ENCODE assay signal across 7 mouse cellular contexts in genomic region chr17:31072872-31073271, GRCm38 (mm10). TPM values are rescaled to one million over a fixed set of nuclear protein-coding genes. Genes with fewer than 3 reads are reported as not detected.
A peak's percentile ranks its signal among the peaks of the same experiment; 100 is the strongest.
DNase-seq lines count a peak whose midpoint lies in the region; ATAC-seq and TF ChIP-seq lines count a peak whose summit lies in the region.

No protein-coding gene starts in this region.

- no peaks in the 10 kb centered on the region for H3K36me3 ChIP-seq in lung, embryonic 15.5 days
- H3K36me3 ChIP-seq in forebrain, embryonic 14.5 days (ENCODE audit: control insufficient read depth, insufficient read depth, low read length) = no peaks in the 10 kb centered on the region
- no peaks in the 10 kb centered on the region for H3K36me3 ChIP-seq in limb, embryonic 10.5 days

- H3K4me1 ChIP-seq in lung, embryonic 15.5 days = peaks cover 53% of the 10 kb centered on the region
- H3K4me1 ChIP-seq in forebrain, embryonic 14.5 days (ENCODE audit: control insufficient read depth, insufficient read depth, low read length) = peaks cover 43% of the 10 kb centered on the region
- peaks cover 84% of the 10 kb centered on the region for H3K4me1 ChIP-seq in limb, embryonic 10.5 days
- H3K4me1 ChIP-seq in olfactory bulb, adult 2 months (ENCODE audit: control insufficient read depth, insufficient read depth, low read length) = peaks cover 51% of the 10 kb centered on the region

- no peaks in the 10 kb centered on the region for H3K27me3 ChIP-seq in lung, embryonic 15.5 days
- no peaks in the 10 kb centered on the region for H3K27me3 ChIP-seq in forebrain, embryonic 14.5 days (replicated peaks; ENCODE audit: control insufficient read depth, insufficient read depth, low read length)
- H3K27me3 ChIP-seq in limb, embryonic 10.5 days (ENCODE audit: low read depth, poor library complexity, severe bottlenecking) = no peaks in the 10 kb centered on the region

- TF ChIP-seq POLR2A in olfactory bulb, adult 2 months (IDR thresholded peaks at IDR 0.05; ENCODE audit: insufficient read depth, low read depth, low read length) = no peak

- no peaks in the 10 kb centered on the region for H3K9me3 ChIP-seq in lung, embryonic 15.5 days
- no peaks in the 10 kb centered on the region for H3K9me3 ChIP-seq in forebrain, embryonic 14.5 days (replicated peaks; ENCODE audit: control insufficient read depth, low read length)
- no peaks in the 10 kb centered on the region for H3K9me3 ChIP-seq in limb, embryonic 10.5 days (replicated peaks)

- TF ChIP-seq CTCF in olfactory bulb, adult 2 months (IDR thresholded peaks at IDR 0.05; ENCODE audit: insufficient read depth, low read depth, low read length) = no peak

- no peak for ATAC-seq in lung, embryonic 15.5 days (ENCODE audit: borderline replicate concordance, extremely low read depth, low FRiP score, low TSS enrichment)
- ATAC-seq in forebrain, embryonic 14.5 days = no peak; the same call in 1 of the 2 replicates

- no peak overlapping the region for H3K4me3 ChIP-seq in lung, embryonic 15.5 days
- peak overlapping the region; percentile 26 for H3K4me3 ChIP-seq in forebrain, embryonic 14.5 days (ENCODE audit: low read depth, low read length)
- peak overlapping the region; percentile 36 for H3K4me3 ChIP-seq in limb, embryonic 10.5 days
- peak overlapping the region; percentile 11 for H3K4me3 ChIP-seq in olfactory bulb, adult 2 months (ENCODE audit: insufficient read depth, low read depth, low read length)

- H3K27ac ChIP-seq in lung, embryonic 15.5 days = 0 out of 2 replicates have a peak overlapping the region, but pooled peaks have one; percentile 20
- peak overlapping the region; percentile 75 for H3K27ac ChIP-seq in forebrain, embryonic 14.5 days (ENCODE audit: low read depth, low read length)
- H3K27ac ChIP-seq in limb, embryonic 10.5 days = peak overlapping the region; percentile 68
- H3K27ac ChIP-seq in olfactory bulb, adult 2 months (ENCODE audit: insufficient read depth, low read depth, low read length) = peak overlapping the region; percentile 85

- no peak overlapping the region for H3K9ac ChIP-seq in lung, embryonic 15.5 days
- H3K9ac ChIP-seq in forebrain, embryonic 14.5 days (ENCODE audit: low read length) = 0 out of 2 replicates have a peak overlapping the region, but pooled peaks have one; percentile 13

- no peak for DNase-seq in lung, postnatal 14 days
- DNase-seq in forebrain, embryonic 14.5 days (ENCODE audit: low spot score) = no peak
- DNase-seq in limb, embryonic 10.5 days (ENCODE audit: low spot score) = no peak
- DNase-seq in cerebellum, adult 11-12 months = no peak
- no peak for DNase-seq in cerebellum, adult 8-10 months

- WGBS in lung, embryonic 15.5 days = 77% methylated on average over 4 of the region's 4 CpGs
- WGBS in forebrain, embryonic 14.5 days = 45% methylated on average over 4 of the region's 4 CpGs
- WGBS in limb, embryonic 10.5 days = 72% methylated on average over 4 of the region's 4 CpGs
- WGBS in olfactory bulb, adult 2 months = 50% methylated on average over 4 of the region's 4 CpGs

- H3K4me2 ChIP-seq in lung, embryonic 15.5 days = peak overlapping the region; percentile 51
- H3K4me2 ChIP-seq in forebrain, embryonic 14.5 days (ENCODE audit: low read length) = peak overlapping the region; percentile 55

RNA-seq across cellular contexts. Expression of gene Abcg1, which starts 15.4 kb away (rescaled TPM):
- 10.9 and 12.2 TPM in 2 replicates for polyA plus RNA-seq in lung, embryonic 15.5 days (2015; fragmentation: Nextera tagmentation; extraction: Ambion mirVana)
- 16.8 and 19.7 TPM in 2 replicates for polyA plus RNA-seq in forebrain, embryonic 14.5 days (2014; fragmentation: Nextera tagmentation; extraction: Ambion mirVana)
- polyA plus RNA-seq in limb, embryonic 10.5 days (2016; fragmentation: Nextera tagmentation; extraction: Ambion mirVana) = 4.1 and 5.0 TPM in 2 replicates
- polyA plus RNA-seq in olfactory bulb, adult 2 months (2012; ENCODE audit: insufficient read depth, insufficient read length, low replicate concordance, missing spikeins) = not detected in 2 replicates

RNA-seq across cellular contexts. Expression of gene Tff3, which starts 56.6 kb away (rescaled TPM):
- 0.45 and 0.49 TPM in 2 replicates for polyA plus RNA-seq in lung, embryonic 15.5 days (2015; fragmentation: Nextera tagmentation; extraction: Ambion mirVana)
- polyA plus RNA-seq in forebrain, embryonic 14.5 days (2014; fragmentation: Nextera tagmentation; extraction: Ambion mirVana) = 0.51 and 1.6 TPM in 2 replicates
- not detected in 2 replicates for polyA plus RNA-seq in limb, embryonic 10.5 days (2016; fragmentation: Nextera tagmentation; extraction: Ambion mirVana)
- polyA plus RNA-seq in olfactory bulb, adult 2 months (2012; ENCODE audit: insufficient read depth, insufficient read length, low replicate concordance, missing spikeins) = not detected in 2 replicates

Comparison
In these comparisons a context has a peak if more than half of its experiments do, and no peak if none do; other contexts are left out.
1. H3K27ac ChIP-seq: peak in every context shown above with its lines; median percentile 85 in olfactory bulb, adult 2 months; 75 in forebrain, embryonic 14.5 days; 68 in limb, embryonic 10.5 days; 20 in lung, embryonic 15.5 days.